Mouse (Mus musculus) stomach, embryonic 15.5 days (tissue): ENCODE results near the gene Hba-a2. TPM values are rescaled to one million over a fixed set of nuclear protein-coding genes. Genes with fewer than 3 reads are reported as not detected.
"Not testable (repeated sequence)": the region's sequence is repeated elsewhere in the genome, so short reads cannot be mapped to it uniquely, and the experiment has no call there.

Source experiments
- ATAC-seq: fragments of 200-750 bp; cut with Nextera tagmentation; 2 replicates; pipeline ENCODE4 v1.8.0; 2017; ENCODE audit warnings: low read depth, moderate number of reproducible peaks, moderate TSS enrichment; ENCODE audit not compliant: insufficient read depth, low FRiP score
- H3K27ac ChIP-seq: fragments of 300-500 bp; sonication (generic); 2 replicates; pipeline ENCODE4 v1.5.1; 2015; ENCODE audit warnings: mild to moderate bottlenecking, inconsistent platforms
- H3K27me3 ChIP-seq: fragments of 300-500 bp; sonication (generic); replicated peaks from 2 replicates; pipeline ENCODE4 v1.6.1; 2015; ENCODE audit warnings: inconsistent platforms
- H3K36me3 ChIP-seq: fragments of 300-500 bp; sonication (generic); 2 replicates; pipeline ENCODE4 v1.6.1; 2015; ENCODE audit warnings: inconsistent platforms
- H3K4me1 ChIP-seq: fragments of 300-500 bp; sonication (generic); 2 replicates; pipeline ENCODE4 v1.6.1; 2015; ENCODE audit warnings: inconsistent platforms
- H3K4me2 ChIP-seq: fragments of 300-500 bp; sonication (generic); 2 replicates; pipeline ENCODE4 v1.6.1; 2015; ENCODE audit warnings: mild to moderate bottlenecking, inconsistent platforms
- H3K4me3 ChIP-seq: fragments of 300-500 bp; sonication (generic); replicated peaks from 2 replicates; pipeline ENCODE4 v1.5.1; 2015; ENCODE audit warnings: inconsistent platforms
- H3K9ac ChIP-seq: fragments of 300-500 bp; sonication (generic); 2 replicates; pipeline ENCODE4 v1.6.1; 2015; ENCODE audit warnings: inconsistent platforms
- H3K9me3 ChIP-seq: fragments of 300-500 bp; sonication (generic); 2 replicates; pipeline ENCODE4 v1.6.1; 2016; ENCODE audit warnings: inconsistent platforms
- WGBS: fragments of 180-500 bp; shearing (Covaris S2); methylation state at CpG from one replicate; pipeline ENCODE4 v1.1.7; 2015; 5-methylcytosine and 5-hydroxymethylcytosine counted together
- polyA plus RNA-seq: library from polyadenylated mRNA; unstranded; fragments of >200 nt; fragmentation: Nextera tagmentation; extraction: Ambion mirVana; gene quantifications from 2 replicates; pipeline ENCODE4 v1.2.1, GENCODE M21; 2015

Hba-a2 gene
- polyA plus RNA-seq, 1 experiment from 2014 or later, result 21,597 TPM

DNA sequence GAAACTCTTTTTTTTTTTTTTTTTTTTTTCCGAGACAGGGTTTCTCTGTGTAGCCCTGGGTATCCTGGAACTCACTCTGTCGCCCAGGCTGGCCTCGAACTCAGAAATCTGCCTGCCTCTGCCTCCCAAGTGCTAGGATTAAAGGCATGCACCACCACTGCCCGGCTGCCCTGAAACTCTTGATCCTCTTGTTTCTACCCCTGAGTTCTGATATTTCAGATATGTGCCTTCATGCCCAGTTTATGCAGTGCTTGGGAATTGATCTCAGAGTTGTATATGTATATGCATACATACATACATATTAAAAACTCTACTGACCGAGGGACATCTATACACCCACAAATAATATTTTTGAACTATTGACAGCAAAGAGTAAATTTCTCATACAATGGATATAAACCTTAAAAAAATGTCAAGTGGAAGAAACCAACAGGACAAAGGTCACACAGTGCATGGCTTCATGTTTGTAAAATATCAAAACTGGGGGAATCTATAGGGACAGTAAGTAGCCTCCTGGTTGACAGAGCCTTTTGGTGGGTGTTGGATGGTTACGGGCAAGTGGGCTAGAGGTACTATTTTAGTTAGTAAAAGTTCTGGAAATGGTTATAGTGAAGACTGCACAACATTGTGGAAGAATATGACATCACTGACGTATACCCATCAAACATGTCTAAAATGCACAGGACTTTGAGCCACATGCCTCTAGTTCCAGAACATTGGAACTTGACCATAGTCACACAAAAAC, 11.1 kb upstream of the Hba-a2 start:
- no peaks in the 10 kb centered on the region for H3K27me3 ChIP-seq
- H3K4me1 ChIP-seq, result no peaks in the 10 kb centered on the region
- ATAC-seq, result peak; percentile 79
- no peak overlapping the region for H3K27ac ChIP-seq
- H3K9me3 ChIP-seq, result no peaks in the 10 kb centered on the region
- no peaks in the 10 kb centered on the region for H3K36me3 ChIP-seq
- no peak overlapping the region for H3K4me2 ChIP-seq
- WGBS, result 73% methylated on average over 7 of the region's 7 CpGs
- H3K4me3 ChIP-seq, result no peak overlapping the region
- no peak overlapping the region for H3K9ac ChIP-seq

DNA sequence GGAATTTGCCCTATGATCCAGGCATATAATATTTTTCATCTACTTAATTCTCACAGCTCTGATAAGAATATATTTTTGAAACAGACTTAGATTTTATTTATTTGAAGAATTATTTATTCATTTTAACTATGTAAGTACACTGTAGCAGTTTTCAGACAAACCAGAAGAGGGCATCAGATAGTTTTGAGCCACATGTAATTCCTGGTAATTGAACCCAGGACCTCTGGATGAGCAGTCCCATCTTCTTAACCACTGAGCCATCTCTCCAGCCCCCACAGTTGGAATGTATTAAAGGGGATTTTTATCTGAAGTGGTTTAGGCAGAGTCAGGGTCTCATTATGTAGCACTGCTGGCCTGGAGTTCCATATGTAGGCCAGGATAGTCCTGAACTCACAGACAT, 10.4 kb upstream of the Hba-a2 start:
- H3K36me3 ChIP-seq, ATAC-seq, H3K27me3 ChIP-seq, H3K4me3 ChIP-seq, H3K27ac ChIP-seq, H3K4me1 ChIP-seq, H3K4me2 ChIP-seq, H3K9me3 ChIP-seq, H3K9ac ChIP-seq: not testable (repeated sequence)

DNA sequence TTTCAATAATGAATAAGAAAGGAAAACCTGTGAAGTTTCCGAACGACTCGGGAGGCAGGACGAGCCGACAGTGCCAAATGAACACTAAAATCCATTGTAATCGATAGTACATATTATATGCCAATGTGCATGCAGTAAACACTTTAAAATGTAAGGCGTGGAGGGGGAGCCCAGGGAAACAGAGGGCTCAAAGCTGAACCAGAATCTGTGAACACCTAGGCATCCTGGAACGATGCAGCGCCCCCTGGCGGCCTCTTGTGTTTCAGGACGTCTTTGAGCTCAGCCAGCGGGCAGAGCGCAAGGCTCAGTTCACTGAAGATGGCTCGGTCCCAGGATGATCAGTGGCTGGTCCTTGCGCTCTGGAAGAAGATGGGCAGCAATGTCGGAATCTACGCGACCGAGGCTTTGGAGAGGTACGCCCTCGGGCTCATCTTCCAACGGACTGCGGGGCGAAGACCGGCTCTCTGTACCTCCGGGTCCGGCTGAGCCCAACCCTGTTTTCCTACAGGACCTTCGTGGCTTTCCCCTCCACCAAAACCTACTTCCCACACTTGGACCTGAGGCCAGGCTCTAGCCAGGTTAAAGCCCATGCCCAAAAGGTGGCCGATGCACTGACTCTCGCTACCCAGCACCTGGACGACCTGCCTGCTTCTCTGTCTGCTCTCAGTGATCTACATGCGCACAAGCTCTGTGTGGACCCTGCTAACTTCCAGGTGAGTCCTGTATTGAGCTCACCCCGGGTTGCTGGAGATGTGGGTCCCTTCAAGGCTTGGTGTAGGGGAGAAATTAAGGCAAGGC, 9.4 kb upstream of the Hba-a2 start, which contains the start of gene Hbq1b:
Gene Hbq1b, plus strand, starts transcription at position 271 of the 798 bp plus-strand sequence.
- not testable (repeated sequence) for H3K27ac ChIP-seq, H3K27me3 ChIP-seq, H3K4me1 ChIP-seq, H3K36me3 ChIP-seq, ATAC-seq, H3K9me3 ChIP-seq, H3K9ac ChIP-seq
- Histone ChIP-seq H3K4me3 (peak within 1 kb of the TSS; percentile 31), H3K4me2 (peak within 1 kb of the TSS; percentile 54)
- WGBS, result 17% methylated on average over 32 of the region's 33 CpGs

DNA sequence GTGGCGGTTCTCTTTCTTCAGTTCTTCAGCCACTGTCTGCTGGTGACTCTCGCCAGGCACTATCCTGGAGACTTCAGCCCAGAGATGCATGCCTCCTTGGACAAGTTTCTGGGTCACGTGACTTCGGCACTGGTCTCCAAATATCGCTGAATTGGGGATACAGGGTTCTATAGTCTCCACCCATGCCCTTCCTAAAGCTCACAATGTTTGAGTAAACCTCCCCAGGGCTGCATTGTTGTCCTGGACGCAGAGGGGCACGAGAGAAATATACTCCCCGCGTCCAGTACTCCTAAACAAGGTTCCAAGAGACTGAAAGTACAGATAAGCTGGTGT, 8.8 kb upstream of the Hba-a2 start:
- H3K9me3 ChIP-seq, result no peaks in the 10 kb centered on the region
- ATAC-seq, result no peak
- H3K4me3 ChIP-seq, result no peak overlapping the region
- H3K27me3 ChIP-seq, result no peaks in the 10 kb centered on the region
- H3K27ac ChIP-seq, result no peak overlapping the region
- no peaks in the 10 kb centered on the region for H3K36me3 ChIP-seq
- no peak overlapping the region for H3K9ac ChIP-seq
- no peak overlapping the region for H3K4me2 ChIP-seq
- H3K4me1 ChIP-seq, result no peaks in the 10 kb centered on the region
- 61% methylated on average over 9 of the region's 9 CpGs for WGBS

DNA sequence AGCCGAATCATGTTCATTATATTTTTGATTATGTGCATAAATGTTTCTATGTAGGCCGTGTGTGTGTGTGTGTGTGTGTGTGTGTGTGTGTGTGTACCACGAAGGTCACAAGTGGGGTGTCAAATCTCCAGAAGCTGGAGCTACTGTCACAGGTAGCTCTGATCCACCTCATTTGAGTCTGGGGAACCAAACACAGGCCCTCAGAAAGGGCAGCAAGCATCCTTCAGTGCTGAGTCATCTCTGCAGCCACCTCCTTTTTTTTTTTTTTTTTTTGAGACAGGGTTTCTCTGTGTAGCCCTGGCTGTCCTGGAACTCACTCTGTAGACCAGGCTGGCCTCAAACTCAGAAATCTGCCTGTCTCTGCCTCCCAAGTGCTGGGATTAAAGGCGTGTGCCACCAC, 3.5 kb upstream of the Hba-a2 start:
- not testable (repeated sequence) for ATAC-seq
- WGBS, result 76% methylated on average over 4 of the region's 4 CpGs

DNA sequence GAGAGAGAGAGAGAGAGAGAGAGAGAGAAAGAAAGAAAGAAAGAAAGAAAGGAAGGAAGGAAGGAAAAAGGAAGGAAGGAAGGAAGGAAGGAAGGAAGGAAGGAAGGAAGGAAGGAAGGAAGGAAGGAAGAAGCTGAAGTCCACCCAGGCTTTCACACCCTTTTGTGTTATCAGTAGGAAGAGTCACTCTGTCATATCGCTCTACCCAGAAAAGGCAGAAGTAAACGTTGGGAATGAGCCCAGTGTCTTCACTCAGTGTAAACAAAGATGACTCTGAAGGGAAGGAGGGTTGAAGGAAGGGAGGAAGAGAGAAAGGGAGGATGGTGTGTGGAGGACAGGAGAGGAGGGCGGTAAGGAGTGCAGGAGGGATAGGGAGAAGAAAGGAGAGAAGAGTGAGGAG, 2.8 kb upstream of the Hba-a2 start:
- not testable (repeated sequence) for H3K4me1 ChIP-seq, ATAC-seq, H3K9ac ChIP-seq

More for the DNA sequence above, 3.5 kb upstream of the Hba-a2 start:
- not testable (repeated sequence) for H3K4me3 ChIP-seq, H3K27me3 ChIP-seq, H3K4me2 ChIP-seq, H3K27ac ChIP-seq, H3K36me3 ChIP-seq, H3K9ac ChIP-seq, H3K4me1 ChIP-seq, H3K9me3 ChIP-seq

DNA sequence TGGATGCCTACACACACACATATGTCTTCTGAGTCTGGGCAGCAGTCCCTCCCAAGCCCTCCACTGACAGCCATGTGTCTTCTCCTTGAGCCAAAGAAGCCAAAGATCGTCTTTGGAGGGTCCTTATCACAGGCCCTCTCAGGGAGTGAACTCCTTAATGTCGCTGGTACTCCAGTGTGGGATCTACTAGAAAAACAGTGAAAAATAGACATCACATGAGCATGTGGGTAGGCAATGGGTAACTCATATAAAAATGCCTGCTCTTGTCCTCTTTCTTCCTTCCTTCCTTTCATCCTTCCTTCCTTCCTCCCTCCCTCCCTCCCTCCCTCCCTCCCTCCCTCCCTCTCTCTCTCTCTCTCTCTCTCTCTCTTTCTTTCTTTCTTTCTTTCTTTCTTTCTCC, 1.1 kb downstream of the Hba-a2 start:
- 24% methylated on average over 2 of the region's 2 CpGs for WGBS
- not testable (repeated sequence) for H3K27me3 ChIP-seq, H3K4me3 ChIP-seq, H3K36me3 ChIP-seq, H3K27ac ChIP-seq, ATAC-seq, H3K9me3 ChIP-seq, H3K4me1 ChIP-seq, H3K4me2 ChIP-seq, H3K9ac ChIP-seq

More for the DNA sequence above, 2.8 kb upstream of the Hba-a2 start:
- not testable (repeated sequence) for H3K4me3 ChIP-seq, H3K36me3 ChIP-seq, H3K27ac ChIP-seq, H3K27me3 ChIP-seq, H3K4me2 ChIP-seq, H3K9me3 ChIP-seq
- 44% methylated on average over 3 of the region's 3 CpGs for WGBS

DNA sequence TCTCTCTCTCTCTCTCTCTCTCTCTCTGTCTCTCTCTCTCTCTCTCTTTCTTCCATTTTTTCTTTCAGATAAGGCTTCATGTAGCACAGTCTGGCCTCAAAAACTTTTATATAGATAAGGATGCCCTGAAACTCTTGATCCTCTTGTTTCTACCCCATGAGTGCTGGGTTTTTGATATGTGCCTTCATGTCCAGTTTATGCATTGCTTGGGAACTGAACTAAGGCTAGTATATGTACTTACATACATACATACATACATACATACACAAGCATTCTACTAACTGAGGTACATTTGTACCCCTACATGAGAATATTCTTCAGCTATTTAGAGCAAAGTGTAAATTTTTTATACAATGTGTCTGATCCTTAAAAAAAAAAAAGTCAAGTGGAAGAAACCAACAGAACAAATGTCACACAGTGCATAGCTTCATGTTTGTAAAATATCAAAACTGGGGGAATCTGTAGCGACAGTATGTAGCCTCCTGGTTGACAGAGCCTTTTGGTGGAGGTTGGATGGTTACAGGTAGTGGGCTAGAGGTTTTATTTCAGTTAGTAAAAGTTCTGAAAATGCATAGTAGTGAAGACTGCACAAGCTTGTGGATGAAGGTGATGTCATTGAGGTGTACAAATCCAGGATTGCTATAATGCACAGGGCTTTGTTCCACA, 1.7 kb downstream of the Hba-a2 start:
- ATAC-seq, result peak; percentile 37; the same call in 1 of the 2 replicates
- H3K36me3 ChIP-seq, result no peaks in the 10 kb centered on the region
- WGBS, result 84% methylated on average over 1 of the region's 1 CpGs

DNA sequence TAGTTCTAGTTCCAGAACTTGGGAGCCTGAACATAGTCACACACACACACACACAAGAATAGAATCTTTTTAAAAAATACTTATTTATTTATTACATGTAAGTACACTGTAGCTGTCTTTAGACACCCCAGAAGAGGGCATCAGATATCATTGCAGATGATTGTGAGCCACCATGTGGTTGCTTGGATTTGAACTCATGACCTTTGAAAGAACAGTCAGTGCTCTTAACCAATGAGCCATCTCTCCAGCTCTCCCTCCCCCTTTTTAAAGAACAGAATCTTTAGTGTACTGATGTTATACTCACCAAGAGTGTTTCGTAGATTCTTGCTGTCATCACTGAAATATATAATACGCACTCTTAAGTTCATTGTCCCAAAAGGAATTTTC, 2.2 kb downstream of the Hba-a2 start:
- Histone ChIP-seq H3K4me2 (no peak overlapping the region), H3K4me1 (no peaks in the 10 kb centered on the region), H3K27ac (no peak overlapping the region), H3K9ac (no peak overlapping the region), H3K4me3 (no peak overlapping the region), H3K36me3 (no peaks in the 10 kb centered on the region), H3K27me3 (no peaks in the 10 kb centered on the region), H3K9me3 (no peaks in the 10 kb centered on the region)
- ATAC-seq, result no peak
- 91% methylated on average over 2 of the region's 2 CpGs for WGBS

More for the DNA sequence above, 1.7 kb downstream of the Hba-a2 start:
- H3K4me2 ChIP-seq, result no peak overlapping the region
- no peaks in the 10 kb centered on the region for H3K9me3 ChIP-seq
- H3K4me3 ChIP-seq, result no peak overlapping the region
- no peak overlapping the region for H3K27ac ChIP-seq
- H3K27me3 ChIP-seq, result no peaks in the 10 kb centered on the region
- no peak overlapping the region for H3K9ac ChIP-seq
- no peaks in the 10 kb centered on the region for H3K4me1 ChIP-seq

DNA sequence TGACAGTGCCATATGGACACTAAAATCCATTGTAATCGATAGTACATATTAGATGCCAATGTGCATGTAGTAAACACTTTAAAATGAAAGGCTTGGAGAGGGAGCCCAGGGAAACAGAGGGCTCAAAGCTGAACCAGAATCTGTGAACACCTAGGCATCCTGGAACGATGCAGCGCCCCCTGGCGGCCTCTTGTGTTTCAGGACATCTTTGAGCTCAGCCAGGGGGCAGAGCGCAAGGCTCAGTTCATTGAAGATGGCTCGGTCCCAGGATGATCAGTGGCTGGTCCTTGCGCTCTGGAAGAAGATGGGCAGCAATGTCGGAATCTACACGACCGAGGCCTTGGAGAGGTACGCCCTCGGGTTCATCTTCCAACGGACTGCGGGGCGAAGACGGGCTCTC, 3.6 kb downstream of the Hba-a2 start, which contains the start of gene Hbq1a:
Gene Hbq1a, plus strand, starts transcription at position 205 of the 400 bp plus-strand sequence.
- H3K27ac ChIP-seq, H3K27me3 ChIP-seq, H3K4me3 ChIP-seq, ATAC-seq, H3K36me3 ChIP-seq, H3K9me3 ChIP-seq, H3K4me1 ChIP-seq, H3K9ac ChIP-seq: not testable (repeated sequence)
- H3K4me2 ChIP-seq, result peak within 1 kb of the TSS; percentile 49
- WGBS, result 6% methylated on average over 16 of the region's 16 CpGs

DNA sequence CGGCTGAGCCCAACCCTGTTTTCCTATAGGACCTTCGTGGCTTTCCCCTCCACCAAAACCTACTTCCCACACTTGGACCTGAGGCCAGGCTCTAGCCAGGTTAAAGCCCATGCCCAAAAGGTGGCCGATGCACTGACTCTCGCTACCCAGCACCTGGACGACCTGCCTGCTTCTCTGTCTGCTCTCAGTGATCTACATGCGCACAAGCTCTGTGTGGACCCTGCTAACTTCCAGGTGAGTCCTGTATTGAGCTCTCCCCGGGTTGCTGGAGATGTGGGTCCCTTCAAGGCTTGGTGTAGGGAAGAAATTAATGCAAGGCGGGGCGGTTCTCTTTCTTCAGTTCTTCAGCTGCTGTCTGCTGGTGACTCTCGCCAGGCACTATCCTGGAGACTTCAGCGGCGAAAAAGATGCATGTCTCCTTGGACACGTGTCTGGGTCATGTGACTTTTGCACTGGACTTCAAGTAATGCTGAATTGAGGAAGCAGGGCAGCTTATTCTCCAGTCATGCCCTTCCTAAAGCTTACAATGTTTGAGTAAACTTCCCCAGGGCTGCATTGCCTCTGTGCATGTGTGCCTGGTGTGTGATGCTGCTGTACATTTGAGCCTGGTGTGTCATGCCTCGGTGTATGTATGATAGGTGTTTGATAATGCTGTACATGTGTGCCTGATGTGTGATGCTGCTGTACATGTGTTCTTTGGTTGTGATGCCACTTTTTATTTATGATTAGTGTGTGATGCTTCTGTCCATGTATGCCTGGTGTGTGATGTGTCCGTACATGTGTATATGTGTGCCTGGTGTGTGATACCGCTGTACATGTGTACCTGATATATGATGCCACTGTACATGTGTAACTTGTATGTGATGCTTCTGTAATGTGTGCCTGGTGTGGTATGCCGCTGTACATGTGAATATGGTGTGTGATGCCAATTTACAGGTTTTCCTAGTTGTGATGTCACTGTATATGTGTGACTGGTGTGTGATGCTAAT, 4.3 kb downstream of the Hba-a2 start:
- no peaks in the 10 kb centered on the region for H3K27me3 ChIP-seq
- H3K36me3 ChIP-seq, result no peaks in the 10 kb centered on the region
- ATAC-seq, result no peak
- 50% methylated on average over 15 of the region's 17 CpGs for WGBS
- no peak overlapping the region; the same call in 1 of the 2 replicates for H3K4me3 ChIP-seq
- no peaks in the 10 kb centered on the region for H3K4me1 ChIP-seq
- no peak overlapping the region for H3K9ac ChIP-seq
- H3K9me3 ChIP-seq, result no peaks in the 10 kb centered on the region
- no peak overlapping the region for H3K27ac ChIP-seq
- H3K4me2 ChIP-seq, result peak overlapping the region; percentile 49
